Mouse (Mus musculus) kidney, adult 10 weeks (tissue): ENCODE measurements around the gene Agtr1a. TPM values are rescaled to one million over a fixed set of nuclear protein-coding genes. Genes with fewer than 3 reads are reported as not detected.

ENCODE experiments used
- polyA plus RNA-seq: library from polyadenylated mRNA; stranded (reverse); fragments of 350-450 nt; fragmentation: Illumina TruSeq; extraction: RNeasy Lipid Tissue Mini Kit (QIAGEN cat#74804); gene quantifications from one replicate; pipeline ENCODE4 v1.2.3, GENCODE M21; 2014; ENCODE audit warnings: low read depth, low replicate concordance

Gene Agtr1a
- 89.6 TPM for polyA plus RNA-seq

GRCm38 (mm10) chr13:30336148-30336801 is at the start of gene Agtr1a:
Gene Agtr1a (plus strand): TSS chr13:30336441.

Other genes with a start within 250 kb of the Agtr1a start
- 8.4 TPM for gene Mboat1, start 200.0 kb upstream of the Agtr1a start, polyA plus RNA-seq
- gene Uqcrfs1, start 208.9 kb downstream of the Agtr1a start, polyA plus RNA-seq = 478 TPM